Mouse (Mus musculus) heart, adult 2 months (tissue): Measurements from ENCODE around the gene Tmem232.

Experiments used
- CTCF ChIP-seq: fragments of 200-600 bp; IDR thresholded peaks from 2 replicates; pipeline ENCODE4 v1.8.1; 2022; ENCODE audit warnings: antibody characterized with exemption, mild to moderate bottlenecking, moderate library complexity
- POLR2A ChIP-seq: fragments of 200-500 bp; IDR thresholded peaks from 2 replicates; pipeline ENCODE4 v1.6.1; 2011; ENCODE audit warnings: mild to moderate bottlenecking, low read depth, low read length, control low read depth; ENCODE audit not compliant: insufficient read depth

DNA sequence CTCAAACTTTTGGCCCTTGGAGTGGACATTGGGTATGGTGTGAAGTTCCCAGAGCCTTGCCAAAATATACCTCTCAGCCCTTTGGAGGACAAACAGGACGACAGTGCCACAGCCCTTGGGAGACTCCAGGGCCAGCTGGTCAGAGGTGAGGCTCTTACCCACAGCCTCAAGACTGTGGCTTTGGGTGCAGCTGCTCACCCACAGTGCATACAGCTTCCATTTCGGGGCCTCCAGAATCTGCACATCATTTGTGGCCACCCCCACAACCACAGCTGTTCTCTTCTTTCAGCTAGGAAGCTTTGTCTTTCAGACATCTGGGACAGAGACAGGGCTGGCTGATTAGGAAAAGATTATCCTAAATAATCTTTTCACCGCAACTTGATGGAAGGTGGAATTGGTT, 27.1 kb downstream of the Tmem232 start:
- no peak for TF ChIP-seq CTCF
- TF ChIP-seq POLR2A, result no peak
